Mouse (Mus musculus) stomach, postnatal 0 days (tissue): Measurements from ENCODE around the gene Ergic1. TPM values are rescaled to one million over a fixed set of nuclear protein-coding genes. Genes with fewer than 3 reads are reported as not detected.

Experiments
- ATAC-seq: fragments of 200-750 bp; cut with Nextera tagmentation; 2 replicates; pipeline ENCODE4 v1.8.0; 2017; ENCODE audit not compliant: low FRiP score, low TSS enrichment
- DNase-seq: peaks from one replicate; pipeline ENCODE4 v3.0.0-alpha.2; 2016; ENCODE audit warnings: low spot score
- H3K27ac ChIP-seq: fragments of 300-500 bp; sonication (generic); replicated peaks from 2 replicates; pipeline ENCODE4 v1.5.1; 2014; ENCODE audit warnings: mild to moderate bottlenecking, control low read depth
- H3K27me3 ChIP-seq: fragments of 300-500 bp; sonication (generic); 2 replicates; pipeline ENCODE4 v1.6.1; 2014; ENCODE audit warnings: low read length; ENCODE audit not compliant: control insufficient read depth, insufficient read depth
- H3K36me3 ChIP-seq: fragments of 300-500 bp; sonication (generic); 2 replicates; pipeline ENCODE4 v1.6.1; 2014; ENCODE audit warnings: low read length, mixed read lengths; ENCODE audit not compliant: control insufficient read depth, insufficient read depth
- H3K4me1 ChIP-seq: fragments of 300-500 bp; sonication (generic); replicated peaks from 2 replicates; pipeline ENCODE4 v1.6.1; 2014; ENCODE audit warnings: antibody characterized with exemption; ENCODE audit not compliant: control insufficient read depth, insufficient read depth
- H3K4me2 ChIP-seq: fragments of 300-500 bp; sonication (generic); replicated peaks from 2 replicates; pipeline ENCODE4 v1.6.1; 2014; ENCODE audit warnings: low read depth, mild to moderate bottlenecking, control low read depth, moderate library complexity
- H3K4me3 ChIP-seq: fragments of 300-500 bp; sonication (generic); 2 replicates; pipeline ENCODE4 v1.5.1; 2014; ENCODE audit warnings: low read depth, low read length, control low read depth
- H3K9ac ChIP-seq: fragments of 300-500 bp; sonication (generic); 2 replicates; pipeline ENCODE4 v1.6.1; 2014; ENCODE audit warnings: mild to moderate bottlenecking, low read length, control low read depth, mixed read lengths
- H3K9me3 ChIP-seq: fragments of 300-500 bp; sonication (generic); 2 replicates; pipeline ENCODE4 v1.6.1; 2016; ENCODE audit warnings: low read length; ENCODE audit not compliant: control insufficient read depth
- CTCF ChIP-seq: IDR thresholded peaks from 2 replicates; pipeline ENCODE4 v1.5.1; 2016; ENCODE audit warnings: antibody characterized with exemption, low read depth, mild to moderate bottlenecking, moderate library complexity
- EP300 ChIP-seq: optimal IDR thresholded peaks from 2 replicates; pipeline ENCODE3; 2016; ENCODE audit warnings: antibody characterized with exemption
- WGBS: fragments of 180-500 bp; shearing (Covaris S2); extraction: QIAGEN DNeasy Blood & Tissue Kit; methylation state at CpG from one replicate; pipeline ENCODE4 v1.1.7; 2014; 5-methylcytosine and 5-hydroxymethylcytosine counted together
- polyA plus RNA-seq: library from polyadenylated mRNA; unstranded; fragments of >200 nt; fragmentation: Nextera tagmentation; extraction: Ambion mirVana; gene quantifications from 2 replicates; pipeline ENCODE4 v1.2.1, GENCODE M21; 2015

The Ergic1 gene
- polyA plus RNA-seq, 1 experiment from 2014 or later = 64.2 TPM

DNA sequence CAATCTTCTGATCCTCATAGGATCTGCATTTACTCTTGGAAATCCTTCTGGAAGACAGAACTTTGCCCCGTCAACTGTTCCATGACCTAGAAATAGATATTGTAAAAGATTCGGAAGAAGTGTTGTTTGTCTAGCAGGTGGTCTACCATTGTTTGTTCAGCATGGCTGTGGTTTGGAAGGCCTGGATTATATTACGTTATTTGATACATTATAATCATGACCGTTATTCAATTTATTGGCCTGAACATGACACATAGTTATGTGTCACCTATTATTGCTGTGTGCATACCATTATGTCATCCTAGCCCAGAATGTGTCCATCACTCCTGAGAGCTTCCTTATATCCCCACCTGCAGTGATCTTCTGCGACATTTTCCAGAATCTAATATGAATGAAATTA is 37.6 kb downstream of the Ergic1 start:
- Histone ChIP-seq H3K4me2 (no peak overlapping the region), H3K36me3 (no peaks in the 10 kb centered on the region), H3K9ac (no peak overlapping the region), H3K27me3 (no peaks in the 10 kb centered on the region), H3K4me1 (peaks cover 28% of the 10 kb centered on the region), H3K4me3 (no peak overlapping the region), H3K27ac (no peak overlapping the region), H3K9me3 (no peaks in the 10 kb centered on the region)
- no peak for ATAC-seq
- DNase-seq = no peak
- 86% methylated on average over 5 of the region's 5 CpGs for WGBS
- TF ChIP-seq CTCF (no peak), EP300 (no peak)

DNA sequence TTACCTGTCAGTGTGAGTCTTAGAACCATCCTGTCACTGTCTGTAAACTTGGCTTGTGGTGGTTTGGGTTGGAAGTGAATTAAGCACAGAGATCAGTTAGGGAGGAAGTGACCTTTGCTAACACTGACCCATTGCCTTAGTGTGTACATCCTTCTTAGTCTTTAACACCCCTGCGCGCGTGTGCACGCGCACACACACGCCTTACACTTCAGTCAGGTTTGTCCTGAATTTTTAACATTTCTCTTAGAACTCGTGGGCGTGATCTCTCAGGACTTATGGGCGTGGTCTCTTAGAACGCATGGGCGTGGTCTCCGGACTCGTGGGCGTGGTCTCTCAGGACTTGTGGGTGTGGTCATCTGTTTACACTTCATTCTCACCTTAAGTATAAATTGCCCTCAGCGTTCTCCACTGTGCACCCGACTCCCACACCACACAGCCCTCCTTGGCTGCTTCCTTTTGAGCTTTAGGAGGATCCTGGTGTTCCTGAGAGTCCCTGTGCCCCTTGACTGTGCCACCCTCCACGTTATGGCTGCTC is 39.7 kb downstream of the Ergic1 start:
- ATAC-seq (peak; percentile 24), DNase-seq (peak; percentile 83)
- Histone ChIP-seq H3K4me2 (no peak overlapping the region), H3K9ac (peak overlapping the region; percentile 31; the same call in 1 of the 2 replicates), H3K4me1 (peaks cover 19% of the 10 kb centered on the region), H3K27me3 (no peaks in the 10 kb centered on the region), H3K4me3 (no peak overlapping the region), H3K27ac (peak overlapping the region; percentile 79; the same call in 1 of the 2 replicates), H3K36me3 (no peaks in the 10 kb centered on the region), H3K9me3 (no peaks in the 10 kb centered on the region)
- TF ChIP-seq EP300 = no peak
- no peak for TF ChIP-seq CTCF
- 47% methylated on average over 17 of the region's 17 CpGs for WGBS

DNA sequence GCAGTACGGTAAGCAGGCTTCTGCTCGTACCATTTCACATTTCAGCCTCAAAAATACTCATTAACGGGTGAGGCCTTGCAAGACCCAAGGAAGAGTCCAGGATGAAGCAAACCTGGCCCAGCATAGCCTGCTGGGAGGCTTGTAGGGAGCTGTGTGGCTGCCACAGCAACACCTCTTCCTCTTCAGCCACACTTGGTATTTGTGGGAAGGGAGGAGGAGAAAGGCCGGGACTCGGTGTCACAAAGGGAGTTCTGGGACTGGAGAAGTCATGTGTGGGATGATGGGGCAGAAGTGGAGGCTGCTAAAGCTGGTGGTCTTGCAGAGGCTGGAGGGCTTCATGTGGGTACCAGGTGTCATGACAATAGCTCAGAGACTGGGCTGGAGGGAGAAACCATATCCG is 40.2 kb downstream of the Ergic1 start:
- WGBS = 61% methylated on average over 6 of the region's 6 CpGs
- no peak overlapping the region for H3K4me2 ChIP-seq
- H3K27me3 ChIP-seq = no peaks in the 10 kb centered on the region
- no peaks in the 10 kb centered on the region for H3K9me3 ChIP-seq
- no peak overlapping the region for H3K4me3 ChIP-seq
- no peaks in the 10 kb centered on the region for H3K36me3 ChIP-seq
- no peak for ATAC-seq
- peak overlapping the region; percentile 31; the same call in 1 of the 2 replicates for H3K9ac ChIP-seq
- H3K4me1 ChIP-seq = peaks cover 14% of the 10 kb centered on the region
- no peak for DNase-seq
- TF ChIP-seq EP300 (no peak), CTCF (no peak)
- H3K27ac ChIP-seq = peak overlapping the region; percentile 79

DNA sequence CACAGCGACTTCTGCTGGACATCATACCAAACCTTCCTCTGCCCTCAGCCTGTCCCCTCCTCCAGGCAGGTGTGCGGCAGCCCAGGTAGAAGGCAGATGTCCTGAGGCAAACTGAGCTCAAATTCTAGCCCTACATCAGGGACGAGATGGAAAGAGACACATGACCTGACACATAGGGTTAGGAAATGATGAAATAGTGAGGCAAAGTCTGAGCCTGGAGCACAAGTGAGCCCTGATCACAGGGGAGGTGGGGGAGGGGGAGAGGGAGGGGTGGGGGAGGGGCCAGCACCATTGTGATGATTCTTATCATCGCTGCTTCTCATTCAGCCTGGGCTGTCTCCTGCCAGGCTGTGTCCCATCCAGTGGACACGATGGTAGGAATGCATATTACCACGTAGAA is 40.6 kb downstream of the Ergic1 start:
- no peak for DNase-seq
- Histone ChIP-seq H3K4me2 (no peak overlapping the region), H3K4me3 (no peak overlapping the region), H3K27me3 (no peaks in the 10 kb centered on the region), H3K9ac (no peak overlapping the region), H3K36me3 (no peaks in the 10 kb centered on the region), H3K4me1 (peaks cover 10% of the 10 kb centered on the region; the same call in 1 of the 2 replicates), H3K27ac (peak overlapping the region; percentile 79), H3K9me3 (no peaks in the 10 kb centered on the region)
- no peak for ATAC-seq
- TF ChIP-seq EP300 = no peak
- TF ChIP-seq CTCF = no peak
- WGBS = 68% methylated on average over 6 of the region's 6 CpGs

DNA sequence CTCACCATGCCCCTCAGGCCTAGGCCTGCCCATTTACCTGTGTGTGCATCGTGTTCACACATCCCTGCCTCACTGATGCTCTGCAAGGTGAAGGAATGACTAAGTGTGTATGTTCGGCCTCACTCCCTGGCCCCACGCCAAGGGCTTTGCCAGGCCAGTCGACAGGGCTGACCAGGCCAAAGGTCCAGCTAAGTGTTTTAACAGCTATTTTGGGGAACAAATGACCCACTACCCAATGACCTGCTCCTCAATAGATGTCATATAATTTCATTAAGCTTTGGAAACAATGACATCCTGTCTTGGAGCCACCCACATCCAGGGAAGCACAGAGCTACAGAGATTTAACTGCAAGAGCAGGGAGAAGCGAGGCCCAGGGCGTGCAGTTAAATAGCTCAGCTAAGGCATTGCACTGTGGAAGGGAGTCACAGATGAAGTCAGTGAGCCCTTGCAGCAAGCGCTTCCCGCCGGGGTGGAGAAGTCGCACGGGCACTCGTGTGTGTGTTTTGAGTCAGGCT is 41.1 kb downstream of the Ergic1 start:
- H3K9ac ChIP-seq = no peak overlapping the region
- no peaks in the 10 kb centered on the region for H3K27me3 ChIP-seq
- H3K36me3 ChIP-seq = no peaks in the 10 kb centered on the region
- H3K9me3 ChIP-seq = no peaks in the 10 kb centered on the region
- TF ChIP-seq EP300 = no peak
- no peak for TF ChIP-seq CTCF
- peak; percentile 46 for ATAC-seq
- WGBS = 46% methylated on average over 12 of the region's 12 CpGs
- DNase-seq = peak; percentile 58
- H3K27ac ChIP-seq = peak overlapping the region; percentile 79
- 0 out of 2 replicates have a peak, but pooled peaks cover 9% of the 10 kb centered on the region for H3K4me1 ChIP-seq
- H3K4me3 ChIP-seq = no peak overlapping the region
- H3K4me2 ChIP-seq = no peak overlapping the region

DNA sequence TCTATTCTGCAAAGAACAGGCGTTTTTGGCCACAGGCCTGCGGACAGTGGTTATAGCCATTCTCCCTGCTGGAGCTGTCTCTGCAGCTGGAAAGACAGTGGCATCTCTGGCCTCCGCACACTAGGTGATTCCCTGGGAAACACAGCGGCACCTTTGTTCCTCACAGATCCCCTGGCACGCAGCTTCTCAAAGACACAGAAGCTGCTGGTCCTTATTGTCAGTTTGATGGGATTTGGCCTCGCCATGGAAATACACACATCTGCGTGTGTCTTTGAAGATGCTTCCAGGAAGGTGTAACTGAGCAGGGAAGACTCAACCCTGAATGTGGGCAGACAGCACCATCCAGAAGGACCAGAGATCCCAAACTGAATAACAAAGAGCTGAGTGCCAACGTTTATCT is 42.0 kb downstream of the Ergic1 start:
- Histone ChIP-seq H3K27me3 (no peaks in the 10 kb centered on the region), H3K36me3 (no peaks in the 10 kb centered on the region), H3K4me3 (no peak overlapping the region), H3K9ac (no peak overlapping the region), H3K27ac (no peak overlapping the region), H3K4me1 (0 out of 2 replicates have a peak, but pooled peaks cover 9% of the 10 kb centered on the region), H3K4me2 (no peak overlapping the region), H3K9me3 (no peaks in the 10 kb centered on the region)
- TF ChIP-seq CTCF (no peak), EP300 (no peak)
- DNase-seq (no peak), ATAC-seq (no peak)
- WGBS = 85% methylated on average over 8 of the region's 8 CpGs
